Mouse (Mus musculus) heart, adult 2 months (tissue): ENCODE measurements around the gene Pdss1. TPM values are rescaled to one million over a fixed set of nuclear protein-coding genes. Genes with fewer than 3 reads are reported as not detected.
"Not testable (repeated sequence)": the region's sequence is repeated elsewhere in the genome, so short reads cannot be mapped to it uniquely, and the experiment has no call there.

ENCODE experiments used
- DNase-seq, 2 experiments: peaks; one replicate each; pipeline ENCODE4 v3.0.0; 2021
- H3K27ac ChIP-seq: fragments of 200-600 bp; 2 replicates; pipeline ENCODE4 v1.8.1; 2022
- H3K27me3 ChIP-seq: fragments of 200-500 bp; 2 replicates; pipeline ENCODE4 v1.6.1; 2012; ENCODE audit warnings: mild to moderate bottlenecking, low read length, inconsistent platforms, mixed read lengths; ENCODE audit not compliant: control insufficient read depth, insufficient read depth
- H3K36me3 ChIP-seq: fragments of 200-500 bp; 2 replicates; pipeline ENCODE4 v1.6.1; 2012; ENCODE audit warnings: low read length, inconsistent platforms; ENCODE audit not compliant: control insufficient read depth, insufficient read depth
- H3K4me1 ChIP-seq: fragments of 200-500 bp; 2 replicates; pipeline ENCODE4 v1.6.1; 2011; ENCODE audit warnings: low read length; ENCODE audit not compliant: control insufficient read depth, insufficient read depth
- H3K4me3 ChIP-seq: fragments of 200-600 bp; 2 replicates; pipeline ENCODE4 v1.8.1; 2022
- H3K79me2 ChIP-seq: fragments of 200-500 bp; replicated peaks from 2 replicates; pipeline ENCODE4 v1.6.1; 2012; ENCODE audit warnings: mild to moderate bottlenecking, inconsistent platforms, low read length, moderate library complexity, mixed read lengths; ENCODE audit not compliant: control insufficient read depth, insufficient read depth
- H3K9ac ChIP-seq: fragments of 200-500 bp; 2 replicates; pipeline ENCODE4 v1.6.1; 2012; ENCODE audit warnings: low read depth, mild to moderate bottlenecking, control low read depth, inconsistent platforms, low read length, mixed read lengths
- CTCF ChIP-seq: fragments of 200-600 bp; IDR thresholded peaks from 2 replicates; pipeline ENCODE4 v1.8.1; 2022; ENCODE audit warnings: antibody characterized with exemption, mild to moderate bottlenecking, moderate library complexity
- EP300 ChIP-seq: fragments of 200-500 bp; IDR thresholded peaks from 2 replicates; pipeline ENCODE4 v1.6.1; 2011; ENCODE audit warnings: low read depth, low read length, control low read depth; ENCODE audit not compliant: insufficient read depth
- POLR2A ChIP-seq: fragments of 200-500 bp; IDR thresholded peaks from 2 replicates; pipeline ENCODE4 v1.6.1; 2011; ENCODE audit warnings: mild to moderate bottlenecking, low read depth, low read length, control low read depth; ENCODE audit not compliant: insufficient read depth
- WGBS: fragments of 180-500 bp; shearing (Covaris S2); methylation state at CpG from one replicate; pipeline ENCODE4 v1.1.7; 2018; 5-methylcytosine and 5-hydroxymethylcytosine counted together
- intact Hi-C: fragments of 180-260 bp; cut with DNase I; formaldehyde crosslinking; loops from one replicate; pipeline ENCODE4 v1.15.1; 2025
- polyA plus RNA-seq: library from polyadenylated mRNA; depleted of rRNA; stranded (reverse); fragments of >200 nt; gene quantifications from 2 replicates; pipeline ENCODE4 v1.2.3, GENCODE M21; 2012
- total RNA-seq, 2 experiments: library from RNA; stranded (reverse); gene quantifications; 2 replicates each; pipeline ENCODE4 v1.2.3; 2021

The Pdss1 gene
- total and polyA plus RNA-seq, 3 experiments, result 11.9 to 20.9 (median 19.4) TPM

DNA sequence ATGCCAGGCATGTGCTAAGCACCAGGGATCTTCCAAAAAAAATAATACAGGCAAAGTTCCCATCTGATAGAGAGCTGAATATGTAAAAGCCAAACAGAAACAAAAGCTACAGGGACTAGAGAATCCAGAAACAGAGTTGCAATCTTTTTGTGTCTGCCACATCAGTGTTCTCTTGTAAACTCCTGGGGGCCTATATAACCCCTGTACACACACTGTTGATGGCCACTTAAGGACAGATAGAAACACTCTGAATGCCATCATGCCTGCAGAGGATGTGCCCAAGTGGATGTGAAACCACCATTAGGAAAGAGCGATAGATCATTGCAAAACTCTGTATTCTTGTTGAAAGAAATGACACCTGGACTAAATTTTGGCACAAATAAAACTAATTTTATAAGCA, 29.5 kb upstream of the Pdss1 start:
- Histone ChIP-seq H3K27ac (no peak overlapping the region), H3K4me1 (no peaks in the 10 kb centered on the region), H3K9ac (no peak overlapping the region), H3K27me3 (no peaks in the 10 kb centered on the region), H3K36me3 (no peaks in the 10 kb centered on the region), H3K79me2 (no peaks in the 10 kb centered on the region), H3K4me3 (no peak overlapping the region)
- TF ChIP-seq CTCF (no peak), EP300 (no peak), POLR2A (no peak)
- WGBS, result 88% methylated on average over 1 of the region's 1 CpGs
- DNase-seq, result no peak
- intact Hi-C loops, result loop anchor here (10.0 kb wide), 1 partner anchor 911 kb away; no protein-coding TSS in a partner anchor

DNA sequence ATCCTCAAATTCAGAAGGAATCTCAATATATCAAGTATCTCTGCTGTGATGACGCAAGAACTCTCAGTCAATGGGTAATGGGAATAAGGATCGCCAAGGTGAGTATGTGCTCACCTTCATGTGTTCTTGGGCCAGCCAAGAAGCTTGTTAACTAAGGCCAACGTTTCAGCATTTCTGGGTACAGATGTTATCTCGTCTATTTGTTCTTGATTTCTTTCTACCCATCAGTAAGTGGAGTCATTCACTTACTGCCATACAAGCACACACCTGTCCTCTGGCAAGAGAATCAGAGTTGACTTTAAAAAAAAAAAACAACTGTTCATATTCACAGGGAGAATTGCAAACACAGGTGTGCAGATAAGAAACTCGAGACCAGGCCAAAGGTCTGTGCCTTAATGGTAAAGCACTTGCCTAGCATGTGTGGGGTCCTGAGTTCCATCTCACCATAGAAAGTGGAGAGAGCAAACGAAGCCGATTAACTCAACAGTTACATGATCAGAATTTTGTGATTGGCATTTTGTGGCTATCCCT, 28.4 kb upstream of the Pdss1 start:
- DNase-seq, result no peak
- no peaks in the 10 kb centered on the region for H3K27me3 ChIP-seq
- no peak overlapping the region for H3K27ac ChIP-seq
- no peak overlapping the region for H3K9ac ChIP-seq
- H3K4me1 ChIP-seq, result no peaks in the 10 kb centered on the region
- WGBS, result 71% methylated on average over 7 of the region's 7 CpGs
- no peaks in the 10 kb centered on the region for H3K79me2 ChIP-seq
- intact Hi-C loops, result loop anchor here (10.0 kb wide), 1 partner anchor 912 kb away; no protein-coding TSS in a partner anchor
- H3K4me3 ChIP-seq, result no peak overlapping the region
- H3K36me3 ChIP-seq, result no peaks in the 10 kb centered on the region
- no peak for TF ChIP-seq POLR2A
- TF ChIP-seq CTCF, result no peak
- no peak for TF ChIP-seq EP300

DNA sequence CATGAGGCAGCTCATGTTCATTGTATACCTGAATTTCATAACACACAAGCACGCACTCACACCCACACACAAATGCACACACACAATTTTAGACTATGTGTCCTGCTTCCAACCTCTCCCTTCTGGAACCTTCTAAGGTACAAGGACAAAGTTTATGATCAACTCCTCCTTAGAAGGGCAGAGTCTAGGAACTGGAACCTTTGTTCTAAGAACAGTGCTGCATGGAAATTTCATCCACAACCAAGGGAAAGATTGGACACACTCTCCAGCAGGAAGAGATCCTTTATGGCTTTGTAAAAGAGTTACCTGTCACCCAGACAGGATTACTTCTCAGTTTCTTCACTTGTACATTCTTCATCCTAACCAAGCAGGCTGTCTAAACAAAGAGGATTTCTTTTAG, 22.2 kb upstream of the Pdss1 start:
- 89% methylated on average over 1 of the region's 1 CpGs for WGBS
- intact Hi-C loops, result no loop called here
- DNase-seq, result no peak
- no peaks in the 10 kb centered on the region for H3K4me1 ChIP-seq
- TF ChIP-seq POLR2A (no peak), EP300 (no peak), CTCF (no peak)
- H3K4me3 ChIP-seq, result no peak overlapping the region
- H3K9ac ChIP-seq, result no peak overlapping the region
- H3K27me3 ChIP-seq, result no peaks in the 10 kb centered on the region
- no peaks in the 10 kb centered on the region for H3K79me2 ChIP-seq
- H3K36me3 ChIP-seq, result no peaks in the 10 kb centered on the region
- H3K27ac ChIP-seq, result no peak overlapping the region

DNA sequence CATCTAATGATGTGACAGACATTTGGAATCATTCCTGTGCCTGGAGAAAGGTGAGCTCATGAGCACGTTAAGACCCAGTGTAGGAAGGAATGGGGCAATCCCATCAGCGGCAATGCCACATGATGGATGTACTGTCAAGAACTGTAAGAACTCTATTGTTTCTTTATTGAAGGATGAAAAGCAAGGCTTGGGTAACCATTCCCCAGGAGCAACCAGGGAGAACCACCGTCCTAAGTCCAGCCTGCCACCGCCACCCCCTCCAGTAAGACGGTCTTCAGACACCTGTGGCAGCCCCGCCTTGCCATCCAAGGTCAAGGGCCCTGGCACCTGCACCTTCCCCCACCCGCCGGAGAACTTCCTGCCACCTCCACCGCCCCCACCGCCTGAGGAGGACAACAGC, 20.7 kb upstream of the Pdss1 start:
- Histone ChIP-seq H3K9ac (no peak overlapping the region), H3K4me3 (no peak overlapping the region), H3K4me1 (no peaks in the 10 kb centered on the region), H3K36me3 (no peaks in the 10 kb centered on the region), H3K27ac (no peak overlapping the region), H3K27me3 (no peaks in the 10 kb centered on the region), H3K79me2 (no peaks in the 10 kb centered on the region)
- no peak for DNase-seq
- TF ChIP-seq POLR2A (no peak), EP300 (no peak), CTCF (no peak)
- 60% methylated on average over 10 of the region's 10 CpGs for WGBS
- intact Hi-C loops, result no loop called here

DNA sequence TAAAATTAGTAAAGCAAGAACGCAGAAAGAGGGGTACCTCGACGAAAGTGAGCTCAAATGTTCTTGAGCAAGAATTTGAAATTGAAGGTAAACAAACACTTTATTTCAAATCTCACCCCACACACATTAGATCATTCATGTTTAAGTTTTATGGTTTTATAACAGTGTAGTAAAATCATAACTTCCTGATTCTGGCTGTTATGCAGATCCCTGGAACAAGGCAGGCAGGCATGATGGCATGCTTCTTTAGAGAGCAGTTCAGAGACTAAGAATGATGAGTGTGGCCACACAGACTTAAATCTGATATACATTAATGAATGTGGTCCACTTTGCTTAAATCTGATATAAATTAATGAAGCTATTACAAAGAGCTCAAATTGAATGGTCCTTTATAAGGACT, 18.7 kb upstream of the Pdss1 start:
- intact Hi-C loops, result no loop called here
- no peak overlapping the region for H3K4me3 ChIP-seq
- H3K27me3 ChIP-seq, result no peaks in the 10 kb centered on the region
- TF ChIP-seq POLR2A, result no peak
- TF ChIP-seq CTCF, result no peak
- TF ChIP-seq EP300, result no peak
- no peaks in the 10 kb centered on the region for H3K79me2 ChIP-seq
- 88% methylated on average over 3 of the region's 3 CpGs for WGBS
- H3K9ac ChIP-seq, result no peak overlapping the region
- DNase-seq, result no peak
- no peak overlapping the region for H3K27ac ChIP-seq
- H3K4me1 ChIP-seq, result no peaks in the 10 kb centered on the region
- H3K36me3 ChIP-seq, result no peaks in the 10 kb centered on the region

DNA sequence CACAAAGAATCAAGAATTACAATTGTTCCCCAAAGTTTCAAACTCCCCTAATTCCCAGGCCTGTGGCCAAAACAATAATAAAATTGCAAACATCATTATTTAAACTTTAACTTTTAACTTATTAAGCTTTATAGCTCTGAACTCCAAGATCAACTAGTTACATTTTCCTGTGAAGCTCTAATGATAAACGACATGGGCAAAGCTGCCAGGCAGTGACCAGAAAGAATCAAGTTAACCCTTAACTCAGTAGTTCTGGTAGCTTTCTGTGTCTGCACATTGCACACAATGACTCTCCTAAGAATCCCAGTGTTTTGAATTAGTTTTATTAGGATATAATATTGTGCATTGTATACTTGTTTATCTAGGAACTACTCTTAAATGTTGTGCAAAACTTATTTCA, 16.5 kb upstream of the Pdss1 start:
- Histone ChIP-seq H3K4me1 (no peaks in the 10 kb centered on the region), H3K27me3 (no peaks in the 10 kb centered on the region), H3K4me3 (no peak overlapping the region), H3K36me3 (no peaks in the 10 kb centered on the region), H3K79me2 (no peaks in the 10 kb centered on the region), H3K27ac (no peak overlapping the region), H3K9ac (no peak overlapping the region)
- DNase-seq, result no peak
- intact Hi-C loops, result no loop called here
- 23% methylated on average over 1 of the region's 1 CpGs for whole genome bisulfite sequencing
- TF ChIP-seq CTCF (no peak), POLR2A (no peak)

DNA sequence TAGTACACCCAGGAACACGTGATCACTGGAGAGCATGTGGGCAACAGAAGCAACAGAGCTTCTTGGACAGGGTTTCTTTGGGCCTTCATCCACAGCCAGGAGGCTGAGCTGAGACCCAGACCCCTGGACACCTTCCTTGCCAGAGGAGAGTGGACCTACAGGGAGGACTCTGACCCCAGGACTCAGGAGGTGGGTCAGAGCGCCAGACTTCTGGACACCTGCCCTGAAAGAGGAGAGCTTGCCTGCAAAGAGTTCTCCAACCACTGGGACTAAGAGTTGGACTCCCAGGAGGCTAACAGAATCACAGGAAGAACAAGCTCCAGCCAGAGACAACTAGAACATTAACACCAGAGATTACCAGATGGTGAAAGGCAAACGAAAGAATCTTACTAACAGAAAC, 14.6 kb upstream of the Pdss1 start:
- WGBS, result 69% methylated on average over 3 of the region's 3 CpGs
- intact Hi-C loops, H3K79me2 ChIP-seq, H3K27ac ChIP-seq, H3K9ac ChIP-seq, DNase-seq, H3K36me3 ChIP-seq, H3K4me3 ChIP-seq, H3K4me1 ChIP-seq, H3K27me3 ChIP-seq: not testable (repeated sequence)
